Mouse (Mus musculus) cortical plate, adult 2 months (tissue): ENCODE results near the gene Tnrc6b.

Source experiments
- CTCF ChIP-seq: fragments of 200-500 bp; IDR thresholded peaks from 2 replicates; pipeline ENCODE4 v1.5.1; 2011; ENCODE audit warnings: mild to moderate bottlenecking, control low read depth, low read length; ENCODE audit not compliant: insufficient read depth; ENCODE audit errors: extremely low read depth
- POLR2A ChIP-seq: fragments of 200-500 bp; IDR thresholded peaks from 2 replicates; pipeline ENCODE4 v1.6.1; 2011; ENCODE audit warnings: mild to moderate bottlenecking, low read length, control low read depth; ENCODE audit not compliant: insufficient read depth; ENCODE audit errors: extremely low read depth

- TF ChIP-seq POLR2A (no peak), CTCF (no peak)
Observed at GRCm38 (mm10) chr15:80938615-80939014, 227.5 kb downstream of the Tnrc6b start.
